Mouse (Mus musculus) erythroblast, embryonic 14.5 days (primary cell): ENCODE measurements around the gene Cbfa2t2. TPM values are rescaled to one million over a fixed set of nuclear protein-coding genes. Genes with fewer than 3 reads are reported as not detected.
A peak's percentile ranks its signal among the peaks of the same experiment; 100 is the strongest.

ENCODE experiments used
- H3K27me3 ChIP-seq: 2 replicates; pipeline ENCODE4 v1.6.1; 2012; ENCODE audit warnings: inconsistent platforms; ENCODE audit not compliant: control insufficient read depth
- H3K36me3 ChIP-seq: 2 replicates; pipeline ENCODE4 v1.6.1; 2012; ENCODE audit warnings: mild to moderate bottlenecking, inconsistent platforms; ENCODE audit not compliant: control insufficient read depth
- H3K4me1 ChIP-seq: 2 replicates; pipeline ENCODE4 v1.6.1; 2012; ENCODE audit warnings: inconsistent platforms; ENCODE audit not compliant: control insufficient read depth
- H3K4me3 ChIP-seq: replicated peaks from 2 replicates; pipeline ENCODE3; 2012; ENCODE audit warnings: moderate library complexity, mild to moderate bottlenecking, inconsistent platforms
- H3K9me3 ChIP-seq: 2 replicates; pipeline ENCODE4 v1.6.1; 2012; ENCODE audit warnings: low read length, inconsistent platforms, mixed read lengths; ENCODE audit not compliant: control insufficient read depth
- GATA1 ChIP-seq: IDR thresholded peaks from 2 replicates; pipeline ENCODE4 v1.6.1; 2012; ENCODE audit warnings: low read length, inconsistent platforms, mixed read lengths
- TAL1 ChIP-seq: IDR thresholded peaks from 3 replicates; pipeline ENCODE4 v1.6.1; 2012; ENCODE audit warnings: low read length, inconsistent platforms, mixed read lengths
- polyA plus RNA-seq: library from polyadenylated mRNA; stranded (reverse); fragments of >175 nt; gene quantifications from 2 replicates; pipeline ENCODE4 v1.2.3, GENCODE M21; 2012

The Cbfa2t2 gene
- polyA plus RNA-seq, 1 experiment: 0.24 TPM

DNA sequence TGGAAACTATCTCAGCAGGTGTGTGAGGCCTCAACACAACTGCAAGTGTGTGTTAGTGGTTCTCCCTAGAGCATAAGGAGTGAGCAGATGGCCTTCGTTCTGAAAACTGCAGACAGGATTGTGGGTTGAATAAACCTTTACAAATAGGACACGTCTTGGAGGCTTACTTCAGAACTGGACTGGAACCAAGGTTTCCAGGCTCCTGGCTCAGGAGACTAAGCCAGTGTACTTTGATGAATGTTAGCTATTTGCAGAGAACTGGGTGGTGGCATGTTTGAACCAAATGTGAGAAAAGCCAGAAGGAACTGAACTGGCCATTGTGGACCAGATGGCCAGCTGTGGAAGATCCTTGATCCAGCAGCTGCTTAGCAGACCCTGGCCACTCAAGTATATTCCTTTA, 102.0 kb downstream of the Cbfa2t2 start:
- peaks cover 4% of the 10 kb centered on the region; the same call in 1 of the 2 replicates for H3K4me1 ChIP-seq
- no peaks in the 10 kb centered on the region for H3K27me3 ChIP-seq
- no peaks in the 10 kb centered on the region for H3K9me3 ChIP-seq
- H3K4me3 ChIP-seq: no peak overlapping the region
- TF ChIP-seq GATA1 (no peak), TAL1 (no peak)
- H3K36me3 ChIP-seq: peaks cover 28% of the 10 kb centered on the region

DNA sequence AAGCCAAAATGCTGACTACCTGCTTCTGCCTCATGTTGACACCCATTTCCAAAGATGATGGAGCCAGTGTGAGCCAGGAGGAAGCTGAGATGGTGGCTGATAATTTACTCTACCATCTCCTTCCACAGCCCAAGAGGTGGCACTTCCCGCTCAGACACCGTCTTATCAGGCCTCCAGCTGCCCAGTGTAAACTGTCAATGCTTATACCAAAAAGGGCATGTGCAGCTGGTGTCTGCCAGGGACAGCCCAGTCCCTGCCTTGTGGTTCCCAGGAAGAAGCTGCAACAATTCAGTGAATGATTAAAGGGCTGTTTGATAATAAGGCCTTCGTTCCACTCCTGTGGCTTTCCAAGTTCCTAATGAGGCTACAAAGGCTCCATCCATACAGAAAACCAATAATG, 102.4 kb downstream of the Cbfa2t2 start:
- H3K27me3 ChIP-seq: no peaks in the 10 kb centered on the region
- peaks cover 27% of the 10 kb centered on the region for H3K36me3 ChIP-seq
- no peak for TF ChIP-seq TAL1
- TF ChIP-seq GATA1: no peak
- H3K4me1 ChIP-seq: peaks cover 4% of the 10 kb centered on the region; the same call in 1 of the 2 replicates
- H3K9me3 ChIP-seq: no peaks in the 10 kb centered on the region
- no peak overlapping the region for H3K4me3 ChIP-seq

DNA sequence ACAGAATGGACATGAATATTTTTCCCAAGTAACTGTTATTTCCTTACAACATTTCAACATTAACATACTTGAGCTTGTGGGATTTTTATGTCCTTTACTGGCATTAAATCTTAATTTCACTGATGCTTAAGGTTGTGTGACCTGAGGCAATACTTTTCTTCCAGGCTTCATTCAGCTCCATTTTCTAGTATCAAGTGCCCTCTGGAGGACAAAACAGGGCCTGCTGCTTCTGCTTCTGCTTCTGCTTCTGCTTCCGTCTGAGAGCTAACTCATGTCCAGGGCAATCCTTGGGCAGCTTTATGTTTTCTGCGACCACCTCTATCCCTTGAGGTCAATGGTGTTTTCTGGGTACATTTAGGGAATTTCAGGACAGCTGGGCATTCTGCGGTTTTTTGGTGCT, 103.4 kb downstream of the Cbfa2t2 start:
- no peak for TF ChIP-seq GATA1
- TF ChIP-seq TAL1: no peak
- no peaks in the 10 kb centered on the region for H3K27me3 ChIP-seq
- H3K9me3 ChIP-seq: no peaks in the 10 kb centered on the region
- peaks cover 4% of the 10 kb centered on the region; the same call in 1 of the 2 replicates for H3K4me1 ChIP-seq
- H3K4me3 ChIP-seq: no peak overlapping the region
- H3K36me3 ChIP-seq: peaks cover 22% of the 10 kb centered on the region

GRCm38 (mm10) chr2:154541630-154542029, 105.3 kb downstream of the Cbfa2t2 start:
- Histone ChIP-seq H3K27me3 (no peaks in the 10 kb centered on the region), H3K9me3 (no peaks in the 10 kb centered on the region), H3K36me3 (peaks cover 10% of the 10 kb centered on the region), H3K4me3 (no peak overlapping the region), H3K4me1 (peaks cover 4% of the 10 kb centered on the region; the same call in 1 of the 2 replicates)
- TF ChIP-seq GATA1: no peak
- TF ChIP-seq TAL1: no peak

- Histone ChIP-seq H3K4me3 (no peak overlapping the region), H3K9me3 (no peaks in the 10 kb centered on the region), H3K36me3 (peaks cover 3% of the 10 kb centered on the region; the same call in 1 of the 2 replicates), H3K27me3 (peaks cover 3% of the 10 kb centered on the region), H3K4me1 (peaks cover 2% of the 10 kb centered on the region)
- TF ChIP-seq TAL1: no peak
- no peak for TF ChIP-seq GATA1
Measured at GRCm38 (mm10) chr2:154543567-154544347, 107.5 kb downstream of the Cbfa2t2 start.

DNA sequence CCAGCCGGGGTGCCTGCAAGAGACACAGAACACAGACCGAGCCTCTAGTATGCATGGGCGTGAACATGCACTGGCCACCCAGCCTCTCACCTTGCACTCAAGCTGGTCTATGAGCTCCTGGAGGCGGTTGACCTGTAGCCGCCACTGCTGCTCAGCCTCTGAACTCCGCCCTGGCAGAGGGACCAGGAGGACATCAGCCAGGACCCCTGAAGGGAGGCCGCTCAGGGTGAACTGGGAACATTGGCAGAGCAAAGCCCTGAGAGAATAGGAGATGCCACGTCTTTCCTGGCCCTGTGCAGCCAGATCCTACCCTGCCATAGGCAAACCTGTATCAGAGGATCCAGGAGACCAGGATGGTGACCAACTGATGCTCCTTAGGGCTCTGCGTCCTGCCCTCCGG, 110.4 kb downstream of the Cbfa2t2 start, which contains the start of gene 1700003F12Rik:
1700003F12Rik (plus strand) TSS at position 375 of the 400 bp plus-strand sequence.
- peaks cover 15% of the 10 kb centered on the region for H3K4me1 ChIP-seq
- peaks cover 32% of the 10 kb centered on the region for H3K27me3 ChIP-seq
- no peaks in the 10 kb centered on the region for H3K36me3 ChIP-seq
- H3K9me3 ChIP-seq: peaks cover 4% of the 10 kb centered on the region; the same call in 1 of the 2 replicates
- H3K4me3 ChIP-seq: no peak within 1 kb of the TSS
- TF ChIP-seq TAL1 (no peak), GATA1 (no peak)

DNA sequence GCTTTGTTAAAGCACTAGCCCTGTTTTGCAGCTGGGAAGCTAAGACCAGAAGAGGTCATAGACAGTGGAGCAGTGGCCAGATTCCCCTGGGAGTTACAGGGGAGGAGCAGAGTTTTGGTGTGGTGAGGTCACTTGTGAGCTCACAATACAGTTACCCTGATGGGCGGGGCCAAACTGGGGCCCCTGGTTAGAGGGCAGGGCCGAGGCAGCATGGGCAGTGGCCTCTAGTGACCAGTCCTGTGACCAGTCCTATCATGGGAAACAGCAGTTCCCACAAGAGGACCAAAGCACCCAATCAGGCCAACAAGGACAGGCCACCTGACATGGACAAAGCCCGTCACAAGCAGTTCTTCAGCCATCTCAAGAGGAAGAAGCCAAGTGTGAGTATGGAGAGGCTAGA, 112.4 kb downstream of the Cbfa2t2 start:
- Histone ChIP-seq H3K27me3 (peaks cover 44% of the 10 kb centered on the region), H3K36me3 (peaks cover 4% of the 10 kb centered on the region; the same call in 1 of the 2 replicates), H3K4me1 (peaks cover 27% of the 10 kb centered on the region), H3K4me3 (no peak overlapping the region), H3K9me3 (peaks cover 4% of the 10 kb centered on the region; the same call in 1 of the 2 replicates)
- TF ChIP-seq GATA1 (no peak), TAL1 (no peak)

DNA sequence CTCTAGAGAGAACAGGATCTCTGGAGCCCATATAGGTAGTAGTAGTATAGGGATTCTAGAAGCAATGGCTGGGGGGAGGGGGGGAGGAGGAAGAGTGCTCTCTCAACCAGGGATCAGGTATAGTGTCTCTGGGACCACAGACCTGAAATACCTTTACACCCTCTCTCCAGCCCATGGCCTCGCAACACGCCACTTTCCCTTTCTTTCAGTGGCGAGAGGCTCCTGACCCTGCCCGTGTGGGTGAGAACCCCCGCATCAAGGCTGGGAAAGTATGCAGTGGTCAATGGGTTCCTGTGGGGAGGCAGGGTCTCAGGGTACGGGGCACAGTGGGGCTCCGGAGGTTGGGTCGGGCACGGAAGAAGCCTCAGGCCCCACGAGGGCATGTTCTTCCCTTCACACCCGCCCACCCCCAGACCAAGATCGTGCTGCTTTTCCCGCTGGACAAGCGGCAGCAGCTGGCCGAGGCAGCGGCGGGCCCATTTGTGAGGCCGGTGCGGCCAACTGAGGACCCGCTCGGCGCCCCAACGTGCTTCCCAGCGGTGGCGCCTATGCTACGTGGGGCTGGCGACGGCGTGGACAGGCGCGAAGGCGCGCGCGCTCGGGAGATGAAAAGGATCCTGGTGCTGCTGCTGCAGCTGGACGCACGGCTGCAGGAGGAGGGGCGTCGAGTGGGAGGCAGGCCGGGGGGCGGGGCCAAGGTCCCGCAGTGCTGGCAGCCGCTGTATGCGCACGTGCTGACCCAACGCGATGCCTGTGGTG, 113.0 kb downstream of the Cbfa2t2 start:
- Histone ChIP-seq H3K36me3 (peaks cover 7% of the 10 kb centered on the region), H3K4me1 (peaks cover 27% of the 10 kb centered on the region), H3K4me3 (peak overlapping the region; percentile 43), H3K27me3 (peaks cover 44% of the 10 kb centered on the region), H3K9me3 (peaks cover 4% of the 10 kb centered on the region; the same call in 1 of the 2 replicates)
- TF ChIP-seq TAL1 (no peak), GATA1 (no peak)

DNA sequence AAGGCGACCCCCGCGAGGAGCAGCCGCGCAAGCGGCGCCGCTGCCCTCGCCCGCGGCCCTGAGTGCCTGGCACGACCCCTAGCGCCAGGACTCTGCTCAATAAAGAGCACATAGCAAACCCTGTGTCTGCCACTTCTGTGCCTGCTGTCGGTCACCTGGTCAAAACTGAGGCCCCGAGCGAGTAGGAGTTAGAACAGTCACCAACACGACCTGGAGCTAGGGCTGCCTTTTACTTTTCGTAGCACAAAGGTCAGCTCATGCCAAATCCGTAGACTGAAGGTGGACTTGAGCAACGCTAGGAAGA, 113.6 kb downstream of the Cbfa2t2 start:
- TF ChIP-seq GATA1: no peak
- no peak for TF ChIP-seq TAL1
- Histone ChIP-seq H3K4me3 (no peak overlapping the region), H3K36me3 (peaks cover 11% of the 10 kb centered on the region), H3K9me3 (peaks cover 4% of the 10 kb centered on the region; the same call in 1 of the 2 replicates), H3K27me3 (peaks cover 44% of the 10 kb centered on the region), H3K4me1 (peaks cover 27% of the 10 kb centered on the region)
